Mouse (Mus musculus) thymus, adult 2 months (tissue): ENCODE data around the gene Hnrnpk. TPM values are rescaled to one million over a fixed set of nuclear protein-coding genes. Genes with fewer than 3 reads are reported as not detected.

Source experiments
- DNase-seq: peaks from one replicate; pipeline ENCODE4 v3.0.0; 2021
- H3K27ac ChIP-seq: fragments of 200-500 bp; 2 replicates; pipeline ENCODE4 v1.5.1; 2012; ENCODE audit warnings: low read length, control low read depth; ENCODE audit not compliant: control insufficient read depth, insufficient read depth
- H3K27me3 ChIP-seq: fragments of 200-500 bp; 2 replicates; pipeline ENCODE4 v1.6.1; 2012; ENCODE audit warnings: mild to moderate bottlenecking, low read length, moderate library complexity, mixed read lengths; ENCODE audit not compliant: control insufficient read depth, insufficient read depth
- H3K36me3 ChIP-seq: fragments of 200-500 bp; 2 replicates; pipeline ENCODE4 v1.6.1; 2012; ENCODE audit warnings: mild to moderate bottlenecking, low read length, moderate library complexity; ENCODE audit not compliant: control insufficient read depth, insufficient read depth
- H3K4me1 ChIP-seq: fragments of 200-500 bp; replicated peaks from 2 replicates; pipeline ENCODE4 v1.6.1; 2012; ENCODE audit warnings: low read length; ENCODE audit not compliant: control insufficient read depth, insufficient read depth
- H3K4me3 ChIP-seq: fragments of 200-500 bp; 2 replicates; pipeline ENCODE4 v1.5.1; 2012; ENCODE audit warnings: mild to moderate bottlenecking, low read length, control low read depth, moderate library complexity; ENCODE audit not compliant: control insufficient read depth, insufficient read depth
- CTCF ChIP-seq: fragments of 200-500 bp; IDR thresholded peaks from 2 replicates; pipeline ENCODE4 v1.5.1; 2012; ENCODE audit warnings: mild to moderate bottlenecking, control low read depth, low read length, moderate library complexity, borderline replicate concordance; ENCODE audit not compliant: control insufficient read depth, poor library complexity, insufficient read depth; ENCODE audit errors: extremely low read depth
- POLR2A ChIP-seq: fragments of 200-500 bp; IDR thresholded peaks from 2 replicates; pipeline ENCODE4 v1.6.1; 2012; ENCODE audit warnings: mild to moderate bottlenecking, low read length, control low read depth, moderate library complexity; ENCODE audit not compliant: control insufficient read depth, poor library complexity, insufficient read depth; ENCODE audit errors: extremely low read depth
- WGBS: fragments of 180-500 bp; shearing (Covaris S2); methylation state at CpG from one replicate; pipeline ENCODE4 v1.1.7; 2018; 5-methylcytosine and 5-hydroxymethylcytosine counted together
- polyA plus RNA-seq: library from polyadenylated mRNA; depleted of rRNA; stranded (reverse); fragments of >200 nt; gene quantifications from 2 replicates; pipeline ENCODE4 v1.2.3, GENCODE M21; 2012

The Hnrnpk gene
- polyA plus RNA-seq, 1 experiment, result 379 TPM

DNA sequence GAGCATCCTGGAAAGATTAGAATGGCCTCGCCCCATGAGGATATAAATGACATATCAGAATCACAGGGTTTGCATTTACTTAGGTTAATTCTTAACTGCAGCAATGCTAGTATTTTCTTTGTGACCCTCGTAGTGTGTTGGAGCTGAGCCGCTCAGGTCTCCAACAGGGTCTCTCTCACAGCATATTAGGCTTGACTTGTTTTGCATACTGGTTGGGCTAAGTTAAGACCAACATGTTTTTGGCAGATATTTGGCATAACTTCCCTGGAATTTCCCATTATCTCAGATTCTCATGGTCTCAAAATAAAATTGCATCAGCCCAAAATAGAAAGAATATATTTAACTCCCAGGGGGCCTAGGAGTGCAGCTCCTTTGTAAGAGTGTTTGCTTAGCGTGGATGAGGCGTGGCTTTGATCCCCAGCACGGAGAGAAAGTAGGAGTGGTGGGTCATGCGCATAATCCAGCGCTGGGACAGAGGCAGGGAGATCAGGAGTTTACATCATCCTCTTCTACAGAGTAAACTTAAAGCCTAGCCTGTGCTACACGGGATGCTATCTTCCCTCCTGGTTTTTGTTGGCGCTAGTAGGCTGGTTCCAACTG lies 20.0 kb upstream of the Hnrnpk start:
- Histone ChIP-seq H3K4me1 (no peaks in the 10 kb centered on the region), H3K27ac (no peak overlapping the region), H3K36me3 (no peaks in the 10 kb centered on the region), H3K27me3 (no peaks in the 10 kb centered on the region), H3K4me3 (no peak overlapping the region)
- no peak for DNase-seq
- 73% methylated on average over 10 of the region's 10 CpGs for WGBS
- TF ChIP-seq POLR2A (no peak), CTCF (no peak)

DNA sequence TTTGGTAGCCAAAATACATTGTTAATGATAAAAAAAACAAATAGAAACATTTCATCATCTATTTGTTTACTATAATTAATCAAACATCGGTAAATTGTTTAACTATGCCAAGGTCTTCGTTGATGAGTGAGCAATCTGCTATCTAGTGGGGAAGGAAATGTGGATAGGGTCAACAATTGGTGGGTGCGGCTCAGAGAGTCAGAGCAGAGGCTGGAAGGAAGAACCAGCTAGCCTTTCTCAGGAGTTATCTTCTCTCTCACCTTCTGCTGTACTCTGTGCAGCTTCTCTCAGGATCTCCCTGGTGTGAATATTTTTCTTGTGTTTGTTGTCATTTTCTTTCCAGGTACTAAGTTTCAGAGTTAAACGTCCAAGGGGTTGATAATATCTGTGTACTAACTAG lies 19.1 kb upstream of the Hnrnpk start:
- Histone ChIP-seq H3K4me3 (no peak overlapping the region), H3K27me3 (no peaks in the 10 kb centered on the region), H3K4me1 (no peaks in the 10 kb centered on the region), H3K27ac (no peak overlapping the region), H3K36me3 (no peaks in the 10 kb centered on the region)
- TF ChIP-seq POLR2A (no peak), CTCF (no peak)
- WGBS, result 79% methylated on average over 4 of the region's 4 CpGs
- DNase-seq, result no peak

DNA sequence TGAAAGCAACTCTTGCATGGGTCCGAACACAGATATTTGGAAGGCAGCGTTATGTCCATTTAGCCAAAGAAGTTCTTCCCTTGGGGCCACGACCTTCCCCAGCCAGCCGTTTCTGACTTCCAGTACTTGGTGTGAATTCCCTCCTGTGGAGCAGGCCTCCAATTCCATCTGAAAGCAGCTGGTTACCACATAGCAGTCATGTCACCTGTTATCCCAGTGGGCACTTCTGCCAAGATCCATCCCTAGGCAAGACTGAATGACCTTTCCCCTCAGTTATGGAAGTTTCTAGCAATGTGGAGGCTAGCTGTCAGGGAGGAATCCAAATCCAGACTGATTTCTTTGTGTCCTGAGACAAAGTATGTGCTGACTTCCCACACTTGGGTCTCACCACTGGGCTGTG lies 17.9 kb upstream of the Hnrnpk start:
- WGBS, result 88% methylated on average over 4 of the region's 4 CpGs
- no peak for TF ChIP-seq CTCF

DNA sequence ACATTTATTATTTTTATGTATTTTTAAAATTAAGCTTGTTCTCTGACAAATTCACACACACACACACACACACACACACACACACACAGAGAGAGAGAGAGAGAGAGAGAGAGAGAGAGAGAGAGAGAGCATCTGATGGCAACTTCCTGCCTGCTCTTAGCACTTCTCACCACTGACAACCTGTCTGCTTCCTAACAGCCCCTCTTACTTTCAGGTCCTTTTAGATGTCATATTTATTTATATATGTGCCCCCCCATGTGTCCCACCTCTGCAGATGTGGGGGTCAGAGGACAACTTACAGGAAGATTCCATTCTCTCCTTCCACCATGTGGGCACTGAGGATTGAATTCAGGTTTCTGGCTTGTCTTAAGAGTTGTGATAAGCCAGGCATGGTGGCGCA lies 16.1 kb upstream of the Hnrnpk start:
- Histone ChIP-seq H3K4me1 (no peaks in the 10 kb centered on the region), H3K36me3 (no peaks in the 10 kb centered on the region), H3K4me3 (no peak overlapping the region), H3K27ac (no peak overlapping the region), H3K27me3 (no peaks in the 10 kb centered on the region)
- no peak for DNase-seq
- WGBS, result 98% methylated on average over 1 of the region's 1 CpGs
- TF ChIP-seq CTCF, result no peak
- no peak for TF ChIP-seq POLR2A

More for the DNA sequence above, 17.9 kb upstream of the Hnrnpk start:
- H3K4me1 ChIP-seq, result no peaks in the 10 kb centered on the region
- no peak overlapping the region for H3K4me3 ChIP-seq
- H3K27me3 ChIP-seq, result no peaks in the 10 kb centered on the region
- no peaks in the 10 kb centered on the region for H3K36me3 ChIP-seq
- H3K27ac ChIP-seq, result no peak overlapping the region
- DNase-seq, result no peak

DNA sequence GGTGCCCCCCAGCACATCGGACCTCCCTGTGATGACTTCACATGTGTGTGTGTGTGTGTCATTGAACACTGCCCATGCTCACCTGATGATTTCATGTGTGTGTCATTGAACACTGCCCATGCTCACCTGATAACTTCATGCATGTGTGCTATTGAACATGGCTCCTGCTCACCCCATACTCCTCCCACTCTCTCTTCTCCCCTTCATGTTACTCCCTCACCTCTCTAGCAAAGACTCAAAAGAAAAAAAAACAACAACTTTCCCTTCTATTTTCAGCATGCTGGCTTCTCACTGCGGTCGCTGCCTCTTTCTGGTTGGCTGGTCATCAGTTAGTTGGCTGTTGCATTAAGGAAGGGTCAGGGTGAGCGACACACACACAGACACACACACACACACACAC lies 15.5 kb upstream of the Hnrnpk start:
- no peaks in the 10 kb centered on the region for H3K36me3 ChIP-seq
- H3K27ac ChIP-seq, result no peak overlapping the region
- no peak overlapping the region for H3K4me3 ChIP-seq
- no peaks in the 10 kb centered on the region for H3K27me3 ChIP-seq
- no peaks in the 10 kb centered on the region for H3K4me1 ChIP-seq
- no peak for DNase-seq
- 98% methylated on average over 4 of the region's 4 CpGs for WGBS
- TF ChIP-seq POLR2A, result no peak
- no peak for TF ChIP-seq CTCF

DNA sequence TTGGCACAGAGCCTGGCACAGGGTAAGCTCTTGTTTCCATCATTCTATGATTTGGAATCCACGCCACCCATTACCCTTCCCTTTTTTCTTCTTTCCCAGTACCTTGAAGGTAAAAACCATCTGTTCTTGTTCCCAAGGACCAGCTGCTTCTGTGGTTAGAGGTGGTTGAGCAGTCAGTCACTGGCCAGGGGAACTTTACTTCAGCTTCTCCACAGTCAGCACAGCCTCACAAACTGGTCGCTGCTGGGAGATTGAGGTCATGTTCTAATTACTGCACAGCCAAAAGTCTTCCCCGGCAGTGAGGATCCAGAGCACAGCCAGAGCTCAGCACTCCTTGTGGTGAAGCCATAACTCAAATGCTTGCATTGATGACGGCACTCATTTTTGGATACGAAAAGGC lies 12.7 kb upstream of the Hnrnpk start:
- WGBS, result 89% methylated on average over 5 of the region's 5 CpGs
- DNase-seq, result no peak
- Histone ChIP-seq H3K27me3 (no peaks in the 10 kb centered on the region), H3K4me1 (no peaks in the 10 kb centered on the region), H3K36me3 (0 out of 2 replicates have a peak, but pooled peaks cover 4% of the 10 kb centered on the region), H3K27ac (no peak overlapping the region), H3K4me3 (no peak overlapping the region)
- no peak for TF ChIP-seq POLR2A
- no peak for TF ChIP-seq CTCF

DNA sequence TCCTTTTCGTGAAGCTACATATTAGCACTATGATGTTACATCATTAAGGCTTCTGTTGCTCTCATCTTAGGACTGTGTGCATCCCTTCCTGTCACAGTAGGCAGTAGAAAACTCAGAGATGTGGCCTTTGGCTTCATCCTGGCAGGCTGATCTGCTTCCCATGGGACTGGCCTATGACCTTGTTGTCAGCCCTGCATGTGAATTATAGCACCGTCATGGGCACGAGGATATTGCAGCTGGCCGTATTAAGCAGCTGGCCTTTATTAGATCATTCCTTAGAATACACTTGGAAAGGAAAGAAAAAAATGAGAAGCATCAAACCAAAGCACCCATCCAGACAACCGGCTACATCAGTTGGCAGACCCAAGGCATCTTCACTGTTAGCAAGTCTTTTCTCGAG lies 12.2 kb upstream of the Hnrnpk start:
- TF ChIP-seq POLR2A (no peak), CTCF (no peak)
- Histone ChIP-seq H3K36me3 (0 out of 2 replicates have a peak, but pooled peaks cover 5% of the 10 kb centered on the region), H3K27ac (no peak overlapping the region), H3K4me3 (no peak overlapping the region), H3K4me1 (no peaks in the 10 kb centered on the region), H3K27me3 (no peaks in the 10 kb centered on the region)
- 98% methylated on average over 6 of the region's 6 CpGs for whole genome bisulfite sequencing
- DNase-seq, result no peak
